Mouse (Mus musculus) cerebral cortex, adult 2 months (tissue): ENCODE results near the gene Clcf1.

Source experiments
- WGBS: fragments of 180-500 bp; shearing (Covaris S2); methylation state at CpG from one replicate; pipeline ENCODE4 v1.1.7; 2018; 5-methylcytosine and 5-hydroxymethylcytosine counted together

Clcf1 gene

DNA sequence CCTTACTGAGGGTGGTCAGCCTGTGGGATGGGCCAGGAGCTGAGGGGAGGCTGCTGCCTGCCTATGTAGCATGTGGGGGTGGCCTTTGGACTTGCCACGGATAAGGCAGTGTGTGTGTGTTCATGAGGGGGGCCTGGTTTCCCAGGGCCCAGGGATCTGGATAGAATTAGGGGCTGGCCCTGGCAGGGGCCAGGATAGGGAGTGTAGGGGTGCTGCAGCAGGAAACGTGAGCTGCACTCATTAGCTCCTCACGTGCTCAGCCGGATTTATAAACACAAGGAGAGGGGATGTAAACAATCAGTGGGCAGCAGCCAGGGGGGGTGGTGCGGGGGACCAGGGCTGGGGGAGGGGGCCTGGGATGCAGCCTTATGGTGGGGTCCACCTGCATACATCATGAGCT, 3.1 kb downstream of the Clcf1 start:
- 47% methylated on average over 5 of the region's 5 CpGs for WGBS

DNA sequence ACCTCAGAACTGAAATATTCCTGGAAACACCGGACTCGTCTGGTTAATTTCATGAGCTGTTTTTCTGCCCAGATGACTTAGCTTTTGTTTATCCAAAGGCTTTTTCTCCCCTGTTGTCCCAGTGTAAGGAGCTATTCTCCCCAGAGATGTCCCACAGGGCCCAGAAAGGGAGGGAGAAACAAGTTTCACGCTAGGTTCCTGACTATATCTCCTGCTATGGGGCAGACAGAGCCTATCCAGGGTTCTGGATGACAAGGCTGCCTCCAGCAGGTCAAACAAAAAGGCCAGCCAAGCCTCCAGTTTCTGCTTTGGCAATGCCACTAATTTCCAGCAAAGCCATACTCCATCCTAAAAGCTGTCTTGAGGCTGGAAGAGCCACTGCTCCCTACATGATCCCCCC, 3.8 kb downstream of the Clcf1 start:
- WGBS = 69% methylated on average over 3 of the region's 3 CpGs

DNA sequence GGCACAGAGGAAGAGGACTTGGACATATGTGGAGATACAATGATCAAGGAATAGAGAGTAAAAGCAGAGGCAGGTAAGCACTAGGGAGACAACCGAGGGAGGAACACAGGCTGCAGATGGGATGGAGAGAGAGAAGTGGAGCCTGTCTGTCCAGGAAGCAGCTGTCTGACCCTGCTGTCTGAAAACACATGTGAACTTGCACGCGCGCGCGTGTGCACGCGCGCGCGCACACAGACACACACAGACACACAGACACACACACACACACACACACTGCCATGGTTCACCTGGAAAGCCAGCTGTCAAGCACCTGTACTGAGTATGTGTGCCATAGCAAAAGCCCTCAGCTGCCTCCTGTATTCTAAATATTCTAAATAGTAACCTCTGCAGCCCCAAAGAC, 4.3 kb downstream of the Clcf1 start:
- WGBS = 95% methylated on average over 11 of the region's 11 CpGs

DNA sequence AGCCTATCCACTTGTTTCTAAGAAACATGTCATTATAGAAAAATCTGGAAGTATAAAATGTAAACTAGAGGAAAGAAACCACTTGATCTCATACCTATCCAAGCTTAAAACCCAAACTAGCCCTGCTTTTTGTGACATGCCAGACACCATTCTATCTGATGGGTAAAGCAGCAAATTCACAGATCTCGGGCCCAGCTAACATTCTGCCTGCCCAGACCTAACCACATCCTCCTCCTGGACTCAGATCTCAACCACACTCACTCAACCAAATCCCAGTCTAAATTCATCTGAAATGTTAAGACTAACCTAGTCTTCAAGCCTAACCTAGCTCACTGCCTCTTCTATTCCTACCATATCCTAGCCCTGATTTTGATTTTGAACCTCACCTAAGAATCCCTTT, 4.7 kb downstream of the Clcf1 start:
- 88% methylated on average over 1 of the region's 1 CpGs for WGBS

DNA sequence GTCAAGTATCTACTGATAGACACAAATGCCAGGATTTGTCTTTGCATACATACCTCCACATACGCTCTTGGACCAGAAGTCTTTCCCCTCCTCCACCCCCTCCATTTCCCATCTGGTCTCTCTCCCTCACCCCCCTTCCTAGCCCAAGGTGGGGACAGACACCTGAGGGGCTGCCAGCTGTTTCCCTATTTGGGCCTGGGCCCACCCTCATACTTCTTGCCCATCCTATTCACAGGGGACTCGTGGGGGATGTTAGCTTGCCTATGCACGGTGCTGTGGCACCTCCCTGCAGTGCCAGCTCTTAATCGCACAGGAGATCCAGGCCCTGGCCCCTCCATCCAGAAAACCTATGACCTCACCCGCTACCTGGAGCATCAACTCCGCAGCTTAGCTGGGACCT, 5.9 kb downstream of the Clcf1 start:
- WGBS = 87% methylated on average over 6 of the region's 6 CpGs

DNA sequence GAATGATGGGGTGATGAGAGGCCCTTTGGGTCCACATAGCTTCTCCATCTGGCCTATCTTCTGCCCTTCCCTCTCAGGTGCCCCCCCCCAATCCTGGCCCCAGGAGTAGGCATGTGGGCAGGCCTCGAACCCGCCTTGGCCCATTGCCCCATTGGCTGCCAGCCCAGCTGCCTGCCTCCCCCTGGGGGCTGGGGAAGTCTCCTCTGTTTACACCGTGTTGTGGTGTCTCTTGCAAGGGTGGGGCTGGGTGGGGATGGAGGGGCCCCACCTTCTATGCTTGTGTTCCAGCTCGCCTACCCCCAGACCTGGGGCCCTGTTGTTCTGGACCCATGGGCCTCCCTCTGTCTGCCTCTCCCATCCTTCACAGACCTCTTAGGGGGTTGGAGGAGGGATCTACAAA, 6.4 kb downstream of the Clcf1 start:
- 39% methylated on average over 4 of the region's 4 CpGs for WGBS

DNA sequence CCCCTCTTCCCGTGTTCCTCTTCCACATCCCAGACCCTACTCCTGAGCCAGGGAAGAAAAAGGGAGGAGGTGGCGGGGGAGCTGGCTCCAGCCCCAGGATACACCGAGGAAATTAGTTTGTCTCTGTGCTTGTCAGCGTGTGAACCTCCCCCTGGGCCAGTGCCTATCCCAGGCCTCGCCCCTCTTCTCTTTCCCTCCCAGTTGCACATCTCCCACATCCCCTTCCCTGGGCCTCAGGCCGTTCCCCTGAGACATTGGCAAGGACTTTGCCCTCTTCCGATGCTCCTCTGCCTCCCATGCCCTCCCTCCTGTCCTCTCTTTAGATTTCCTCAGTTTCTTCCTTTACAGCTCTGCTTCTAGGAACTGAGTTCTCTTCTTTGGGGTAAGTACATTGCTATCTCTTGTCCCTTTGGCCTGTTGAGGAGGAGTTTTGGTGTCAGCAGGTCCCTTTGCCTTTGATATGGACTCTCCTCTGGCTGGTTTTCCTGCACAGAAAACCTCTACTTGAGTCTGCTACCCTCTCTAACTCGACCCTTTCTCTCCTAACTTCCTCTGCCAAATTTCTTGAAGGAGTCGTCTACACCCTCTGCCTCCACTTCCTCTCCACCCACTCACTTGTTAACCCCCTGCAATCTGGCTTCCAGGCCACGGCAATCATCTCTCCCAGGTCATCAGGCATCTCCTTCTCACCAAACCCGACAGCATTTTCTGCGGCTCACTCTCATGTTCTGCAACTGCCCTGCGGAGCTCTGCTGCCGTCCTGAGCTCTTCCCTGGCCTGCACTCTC, 7.1 kb downstream of the Clcf1 start:
- whole genome bisulfite sequencing = 48% methylated on average over 14 of the region's 14 CpGs

DNA sequence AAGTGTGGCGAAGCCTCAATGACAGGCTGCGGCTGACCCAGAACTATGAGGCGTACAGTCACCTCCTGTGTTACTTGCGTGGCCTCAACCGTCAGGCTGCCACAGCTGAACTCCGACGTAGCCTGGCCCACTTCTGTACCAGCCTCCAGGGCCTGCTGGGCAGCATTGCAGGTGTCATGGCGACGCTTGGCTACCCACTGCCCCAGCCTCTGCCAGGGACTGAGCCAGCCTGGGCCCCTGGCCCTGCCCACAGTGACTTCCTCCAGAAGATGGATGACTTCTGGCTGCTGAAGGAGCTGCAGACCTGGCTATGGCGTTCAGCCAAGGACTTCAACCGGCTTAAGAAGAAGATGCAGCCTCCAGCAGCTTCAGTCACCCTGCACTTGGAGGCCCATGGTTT, 8.1 kb downstream of the Clcf1 start:
- WGBS = 83% methylated on average over 11 of the region's 11 CpGs

DNA sequence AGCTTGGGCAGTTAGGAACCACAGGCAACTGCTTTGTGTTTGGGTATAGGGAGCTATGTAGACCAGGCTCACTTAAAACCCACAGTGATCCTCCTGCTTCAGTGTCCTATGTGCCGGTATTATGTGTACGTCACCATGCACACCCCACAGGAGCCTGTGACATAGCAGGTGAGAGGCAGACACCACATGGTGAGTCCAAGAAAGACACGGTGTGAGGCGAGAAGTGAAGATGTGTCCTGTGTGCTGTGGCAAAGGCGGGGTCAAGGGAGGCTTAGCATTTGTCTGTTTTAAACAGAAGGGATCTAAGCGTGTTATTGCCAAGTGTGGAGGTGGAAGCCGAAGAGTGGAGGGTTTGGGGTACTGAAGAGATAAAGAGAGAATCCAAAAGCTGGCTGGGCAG, 12.7 kb downstream of the Clcf1 start:
- 79% methylated on average over 7 of the region's 7 CpGs for WGBS

DNA sequence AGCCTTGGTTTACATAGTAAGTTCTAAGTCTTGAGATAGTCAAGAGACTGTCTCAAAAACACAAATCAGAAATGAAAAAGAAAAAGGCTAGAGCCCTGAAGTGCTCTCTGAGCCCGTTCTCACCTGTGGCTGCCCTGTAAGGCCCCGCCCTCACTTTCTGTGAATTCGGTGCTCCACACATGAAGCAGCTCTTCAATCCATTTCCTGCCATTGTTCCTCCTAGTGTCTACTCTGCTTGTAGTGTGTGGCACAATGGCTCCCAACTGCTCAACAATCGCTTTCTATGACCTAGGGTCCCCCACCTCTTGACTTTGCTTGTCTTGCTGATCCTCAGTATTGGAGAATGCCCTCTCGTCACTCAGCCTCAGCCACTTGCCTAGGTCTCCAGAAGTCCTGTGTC, 13.4 kb downstream of the Clcf1 start:
- WGBS = 87% methylated on average over 5 of the region's 5 CpGs

DNA sequence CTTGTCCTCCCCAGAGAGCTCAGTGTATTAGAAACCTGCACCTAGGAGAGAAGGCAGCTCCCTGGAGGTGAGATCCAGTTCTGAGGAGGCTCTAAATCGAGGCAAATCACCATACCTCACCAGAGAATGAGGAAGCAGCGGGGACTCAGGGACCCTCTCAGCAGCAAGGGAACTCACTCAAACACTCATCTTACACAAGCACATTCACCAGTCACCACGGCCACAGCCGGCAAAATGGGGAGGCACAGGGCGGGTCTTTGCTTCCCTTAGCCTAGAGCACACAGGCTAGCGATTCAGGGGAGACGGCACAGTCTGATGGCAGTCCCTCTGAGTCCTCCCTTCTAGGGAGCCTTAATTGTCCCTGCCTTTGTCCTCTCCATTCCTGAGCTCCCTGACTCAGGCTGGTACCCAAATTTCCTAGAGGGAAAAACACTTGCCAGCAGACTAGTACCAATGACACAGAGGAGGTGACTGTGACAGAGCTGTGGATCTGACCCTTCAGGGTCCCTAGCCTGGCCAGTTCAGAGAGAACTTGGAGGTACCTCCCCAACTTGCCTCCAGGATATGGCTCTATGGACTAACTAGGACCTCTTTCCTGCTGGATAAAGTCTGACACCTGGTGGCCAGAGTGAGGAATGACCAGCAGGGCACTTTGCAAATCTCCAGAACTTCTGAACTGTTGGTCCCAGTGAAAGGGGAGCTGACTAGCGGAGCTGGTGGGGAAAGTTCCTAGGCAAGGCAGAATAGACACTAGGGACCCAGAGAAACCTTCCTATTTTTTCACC, 14.0 kb downstream of the Clcf1 start:
- WGBS = 28% methylated on average over 8 of the region's 8 CpGs

DNA sequence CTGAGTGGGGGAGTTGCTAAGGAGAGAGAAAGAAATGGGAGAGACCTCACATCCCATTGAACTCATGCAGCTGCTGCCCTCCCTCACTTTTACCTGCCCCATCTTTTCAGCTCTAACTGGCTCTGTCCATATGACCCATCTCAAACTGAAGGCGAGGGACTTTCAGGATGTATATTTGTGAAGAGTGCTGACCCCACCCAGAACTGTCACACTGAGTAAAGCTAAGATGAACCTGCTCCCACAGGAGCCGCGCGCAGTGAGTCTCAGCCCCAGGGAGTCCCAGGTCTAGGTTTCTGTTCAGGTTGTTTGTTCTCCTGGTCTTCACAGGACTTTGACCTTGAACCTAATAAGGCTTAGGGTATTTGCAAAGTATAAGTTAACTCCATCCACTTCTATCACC, 14.9 kb downstream of the Clcf1 start:
- 82% methylated on average over 4 of the region's 4 CpGs for WGBS

DNA sequence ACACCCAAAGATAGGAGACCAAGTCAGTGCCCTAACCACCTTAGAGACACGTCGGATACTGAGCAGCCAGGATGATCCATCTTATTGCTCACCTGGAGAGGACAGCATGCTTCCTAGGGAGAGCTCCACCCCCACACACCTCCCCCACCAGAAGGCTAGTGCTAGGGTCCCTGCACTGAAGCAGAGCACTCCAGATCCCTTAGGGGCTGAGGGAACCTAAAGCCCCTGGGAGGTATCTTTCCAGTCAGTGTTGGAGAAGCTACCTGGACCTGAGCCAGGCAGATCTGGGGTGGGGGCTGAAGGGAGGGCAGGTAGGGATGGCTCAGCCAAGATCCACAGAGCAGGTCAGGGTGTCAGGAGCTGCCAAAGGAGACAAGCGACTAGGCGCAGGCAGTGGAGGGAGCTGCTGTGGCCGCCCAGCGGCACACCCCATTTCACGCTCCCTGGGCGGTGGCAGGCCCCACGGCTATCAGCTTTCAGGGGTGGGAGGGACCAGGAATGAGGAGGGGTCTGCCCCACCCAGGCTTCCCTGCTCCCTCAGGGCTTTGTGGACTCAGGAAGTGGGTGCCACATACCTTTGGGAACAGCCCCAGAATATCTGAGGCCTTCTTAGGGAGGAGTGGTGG, 15.5 kb downstream of the Clcf1 start:
- 75% methylated on average over 9 of the region's 9 CpGs for WGBS

DNA sequence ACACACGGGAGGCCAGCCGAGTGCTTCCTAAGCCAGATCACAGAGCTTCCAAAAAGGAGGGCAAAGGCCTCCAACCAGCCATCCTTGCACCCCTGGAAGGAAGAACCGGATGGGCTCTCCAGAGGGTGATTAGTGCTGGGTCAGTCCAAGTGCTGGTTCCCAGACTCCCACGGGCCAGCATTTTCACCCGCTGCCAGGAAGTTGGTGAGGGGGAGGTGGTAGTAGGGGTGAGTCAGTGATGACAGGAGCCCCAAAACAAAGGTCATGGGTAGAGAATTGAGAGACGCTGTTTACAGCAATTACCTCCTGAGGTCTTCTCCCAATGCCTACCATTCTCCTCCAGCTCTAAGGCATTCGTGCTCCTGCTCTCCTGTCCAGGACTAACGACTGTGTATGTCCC, 16.4 kb downstream of the Clcf1 start:
- 56% methylated on average over 8 of the region's 8 CpGs for WGBS

DNA sequence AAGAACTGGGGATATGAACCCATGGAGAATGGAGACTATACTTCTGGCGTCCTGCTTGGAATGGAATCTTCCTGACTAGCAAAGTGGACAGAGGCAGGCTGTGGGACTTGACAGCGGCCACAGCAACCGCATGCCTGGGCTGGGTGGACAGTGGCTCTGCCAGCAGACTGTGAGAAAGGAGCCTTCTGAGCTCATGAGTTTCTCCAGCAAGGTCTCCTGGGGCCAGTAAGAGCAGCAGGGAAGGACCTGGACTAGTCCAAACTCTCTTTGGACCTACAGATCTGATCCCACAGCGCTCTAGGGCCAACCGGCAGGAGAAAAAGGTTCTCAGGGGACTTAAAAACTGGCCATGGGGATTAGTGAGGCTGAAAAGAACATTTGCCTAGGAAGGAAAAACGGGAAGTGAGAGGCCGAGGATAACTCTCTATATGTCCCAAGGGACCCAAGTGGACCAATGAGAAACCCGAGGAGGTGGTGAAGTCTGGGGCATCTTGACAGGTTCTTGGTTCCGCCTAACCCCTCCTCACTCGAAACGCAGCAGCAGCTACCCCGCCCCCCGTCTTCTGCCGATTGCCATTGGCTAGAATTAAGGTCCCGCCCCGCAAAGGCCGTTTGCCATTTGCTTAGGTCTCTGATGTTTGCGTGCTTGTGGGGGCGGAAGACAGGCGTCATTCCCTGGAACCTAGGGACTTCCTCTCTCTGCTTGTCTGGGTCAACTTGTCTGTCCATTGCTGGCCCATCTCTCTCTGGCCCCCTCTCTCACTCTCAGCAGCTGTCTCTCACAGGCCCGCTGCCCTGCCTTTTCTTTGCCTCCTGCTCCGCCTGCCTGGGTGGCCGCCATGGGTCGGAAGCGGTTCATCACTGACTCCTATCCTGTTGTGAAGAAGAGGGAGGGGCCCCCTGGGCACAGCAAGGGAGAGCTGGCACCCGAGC, 17.5 kb downstream of the Clcf1 start, which contains the start of gene Pold4:
TSS of gene Pold4 (plus strand) at position 647 of the 933 bp plus-strand sequence.
- WGBS = 7% methylated on average over 26 of the region's 26 CpGs

DNA sequence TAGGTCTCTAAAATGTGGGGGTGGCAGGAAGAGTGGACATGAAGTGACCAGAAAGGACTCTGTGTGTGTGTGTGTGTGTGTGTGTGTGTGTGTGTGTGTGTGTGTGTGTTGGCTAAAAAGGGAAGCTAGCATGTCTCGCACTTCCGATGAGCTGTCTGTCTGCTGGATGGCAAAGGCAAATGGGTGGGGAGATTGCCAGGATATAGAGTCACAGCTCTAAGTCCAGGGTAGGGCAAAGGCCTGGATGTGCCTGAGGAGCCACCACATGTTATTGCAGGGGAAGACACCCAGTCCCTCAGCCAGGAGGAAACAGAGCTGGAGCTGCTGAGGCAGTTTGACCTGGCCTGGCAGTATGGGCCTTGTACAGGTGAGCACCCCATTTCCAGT, 18.1 kb downstream of the Clcf1 start:
- 0% methylated on average over 2 of the region's 2 CpGs for WGBS

DNA sequence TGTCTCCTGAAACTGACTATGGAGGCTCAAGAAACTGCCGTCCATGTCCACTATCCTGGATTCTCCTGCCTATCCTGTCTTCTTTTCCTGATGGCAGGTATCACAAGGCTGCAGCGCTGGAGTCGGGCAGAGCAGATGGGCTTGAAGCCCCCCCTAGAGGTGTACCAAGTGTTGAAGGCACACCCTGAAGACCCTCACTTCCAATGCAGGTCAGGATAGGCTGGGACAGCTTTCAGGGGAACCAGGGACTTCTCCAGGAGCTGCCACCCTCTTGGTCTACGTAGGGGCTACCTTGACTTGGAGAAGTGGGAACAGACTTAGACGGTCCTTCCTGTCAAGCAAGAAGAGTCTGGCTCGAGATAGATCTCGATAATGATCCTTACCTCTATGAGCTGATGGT, 18.6 kb downstream of the Clcf1 start:
- 80% methylated on average over 7 of the region's 7 CpGs for WGBS

DNA sequence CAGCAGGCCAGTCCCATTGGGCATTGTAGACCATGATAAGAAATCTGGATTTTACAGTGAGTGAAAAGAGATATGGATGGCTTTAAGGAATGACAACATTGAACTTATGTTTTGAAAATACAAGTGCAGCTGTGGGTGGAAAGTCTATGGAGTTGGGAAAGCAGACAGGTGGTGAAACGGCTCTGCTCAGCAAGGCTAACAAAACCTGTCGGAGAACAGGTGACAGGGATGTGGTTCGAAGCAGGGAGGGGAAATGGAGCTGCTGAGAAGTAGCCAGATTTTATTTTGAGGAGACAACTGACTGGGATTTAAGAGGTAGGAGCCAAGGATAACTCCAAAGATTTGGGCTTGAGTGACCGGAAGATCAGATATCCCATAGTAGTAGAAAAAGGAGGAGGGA, 20.5 kb downstream of the Clcf1 start:
- 50% methylated on average over 4 of the region's 4 CpGs for WGBS

DNA sequence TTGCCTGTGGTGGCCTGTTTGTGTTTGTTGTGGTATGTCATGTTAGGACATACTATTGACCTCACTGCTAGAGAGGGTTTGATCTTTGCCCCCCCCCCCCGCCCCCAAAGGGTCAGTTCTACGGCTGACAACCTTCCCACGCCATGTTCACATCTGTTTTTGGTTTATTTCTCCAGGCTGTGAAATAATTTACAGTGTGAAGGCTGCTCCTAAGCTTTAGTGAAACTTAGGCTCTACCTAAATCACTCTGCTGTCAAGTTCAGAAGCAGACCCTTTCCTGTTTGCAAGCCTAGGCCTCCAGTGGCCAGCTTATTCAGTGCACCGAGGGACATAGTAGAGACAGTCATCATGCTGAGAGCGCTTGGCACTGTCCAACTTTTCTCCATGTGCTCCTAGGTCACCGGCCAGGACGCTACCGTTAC, 26.2 kb downstream of the Clcf1 start:
- WGBS = 75% methylated on average over 8 of the region's 8 CpGs

DNA sequence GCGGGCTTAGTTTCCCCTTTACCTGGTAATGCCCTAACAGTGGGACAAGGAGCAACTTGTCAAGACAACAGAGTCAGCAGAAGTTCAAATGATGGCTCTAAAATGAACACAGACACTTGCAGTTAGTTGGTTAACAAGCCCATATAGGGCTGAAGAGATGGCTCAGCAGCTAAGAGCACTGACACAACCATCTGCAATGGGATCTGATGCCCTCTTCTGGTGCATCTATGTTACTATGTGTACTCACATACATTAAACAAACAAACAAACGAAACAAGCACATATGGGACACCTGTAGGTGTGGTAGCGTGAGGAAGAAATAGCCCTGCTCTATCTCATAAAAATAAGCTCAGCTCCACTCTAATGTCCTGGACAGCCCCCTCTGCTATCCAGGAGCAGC, 28.4 kb downstream of the Clcf1 start:
- 73% methylated on average over 3 of the region's 3 CpGs for WGBS

DNA sequence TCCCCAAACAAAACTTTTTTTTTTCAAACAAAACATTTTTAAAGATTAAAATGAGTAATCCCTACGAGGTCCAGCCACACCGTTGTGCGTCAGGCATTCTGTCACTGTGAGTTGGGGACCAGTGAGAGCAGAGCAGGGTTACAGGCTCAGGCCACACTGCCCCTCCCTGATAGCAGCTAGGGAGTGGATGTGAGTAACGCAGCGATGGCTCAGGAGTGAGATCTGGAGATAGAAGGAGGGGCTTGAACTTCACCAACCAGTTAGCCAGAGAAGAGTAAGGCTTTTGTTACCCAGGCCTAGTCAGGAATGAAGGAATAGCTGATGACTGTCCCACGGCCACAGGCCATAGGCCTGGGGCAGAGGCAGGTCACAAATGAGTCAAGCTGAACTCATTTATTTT, 30.7 kb downstream of the Clcf1 start:
- 96% methylated on average over 6 of the region's 6 CpGs for WGBS

DNA sequence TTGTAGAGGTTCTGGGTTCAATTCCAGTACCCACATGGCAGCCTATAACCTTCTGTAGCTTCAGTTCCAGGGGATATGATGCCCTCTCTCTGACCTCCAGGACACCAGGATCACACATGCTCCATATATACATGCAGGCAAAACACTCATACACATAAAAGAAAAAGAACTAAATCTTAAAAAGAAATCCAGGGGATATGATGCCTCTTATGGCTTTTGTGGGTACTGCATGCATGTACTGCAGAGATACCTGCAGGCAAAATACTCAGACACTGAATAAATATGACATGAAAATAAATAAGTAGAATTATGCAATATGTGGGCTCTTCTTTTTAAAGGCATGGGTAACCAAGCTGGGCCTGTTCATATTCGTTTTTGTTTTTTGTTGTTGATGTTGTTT, 33.0 kb downstream of the Clcf1 start:
- WGBS = 60% methylated on average over 1 of the region's 1 CpGs
